Mouse (Mus musculus): ENCODE results near the gene Rab3ip.

DNA sequence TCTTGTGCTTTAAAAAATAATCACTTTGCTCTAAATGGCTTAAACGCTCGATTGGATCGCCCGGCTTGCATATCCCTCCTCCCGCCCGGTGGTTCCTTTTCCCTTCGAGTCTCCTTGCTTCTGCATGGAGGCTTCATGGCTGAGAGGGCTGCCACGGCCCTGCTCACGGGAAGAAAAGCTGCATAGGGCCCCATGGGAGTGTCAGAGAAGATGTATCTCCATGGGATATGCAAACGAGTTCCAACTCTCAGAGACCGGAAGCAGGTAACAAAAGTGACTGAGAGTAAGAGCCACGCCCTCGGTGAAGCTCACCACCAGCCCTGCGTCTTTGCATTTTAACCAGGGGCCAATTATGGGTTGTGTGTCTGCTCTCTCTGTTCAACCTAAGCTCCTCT is 78.6 kb downstream of the Rab3ip start:
- TF ChIP-seq CTCF (IDR thresholded peaks at IDR 0.05; ENCODE audit: low read depth) (no peak), EP300 (IDR thresholded peaks at IDR 0.05; ENCODE audit: low read depth) (no peak)
